Mouse (Mus musculus): Measurements from ENCODE around the gene Rhbdf1. TPM values are rescaled to one million over a fixed set of nuclear protein-coding genes. Genes with fewer than 3 reads are reported as not detected.
A peak's percentile ranks its signal among the peaks of the same experiment; 100 is the strongest.

The Rhbdf1 gene
- polyA plus RNA-seq, 1 experiment: 40.6 TPM

GRCm38 (mm10) chr11:32181246-32181645, 40.9 kb downstream of the Rhbdf1 start:
- Histone ChIP-seq H3K79me2 (ENCODE audit: control insufficient read depth, insufficient read depth) (no peaks in the 10 kb centered on the region), H3K27me3 (ENCODE audit: control insufficient read depth, insufficient read depth, insufficient read length) (peaks cover 30% of the 10 kb centered on the region), H3ac (ENCODE audit: control insufficient read depth, insufficient read length, low read depth) (no peak overlapping the region), H3K4me3 (ENCODE audit: insufficient read depth, poor library complexity, severe bottlenecking) (no peak overlapping the region), H3K79me3 (ENCODE audit: low read depth) (no peaks in the 10 kb centered on the region), H3K36me3 (ENCODE audit: control insufficient read depth, insufficient read depth) (no peaks in the 10 kb centered on the region)
- TF ChIP-seq USF1 (IDR thresholded peaks at IDR 0.05; ENCODE audit: low read depth) (no peak), MYOD1 (IDR thresholded peaks at IDR 0.05; ENCODE audit: control insufficient read depth, insufficient read length, low read depth) (no peak), MAX (IDR thresholded peaks at IDR 0.05) (no peak), FOSL1 (IDR thresholded peaks at IDR 0.05; ENCODE audit: insufficient read depth, low read length, poor library complexity, severe bottlenecking) (no peak), MYOG (IDR thresholded peaks at IDR 0.05; ENCODE audit: control insufficient read depth, extremely low read depth, insufficient read length) (no peak), CEBPB (IDR thresholded peaks at IDR 0.05; ENCODE audit: low read depth) (no peak), CTCF (IDR thresholded peaks at IDR 0.05; ENCODE audit: control insufficient read depth, insufficient read depth, insufficient read length) (no peak)

GRCm38 (mm10) chr11:32178506-32178905, 43.6 kb downstream of the Rhbdf1 start:
- TF ChIP-seq MYOD1 (IDR thresholded peaks at IDR 0.05; ENCODE audit: control insufficient read depth, insufficient read length, low read depth): no peak
- TF ChIP-seq USF1 (IDR thresholded peaks at IDR 0.05; ENCODE audit: low read depth): no peak
- TF ChIP-seq CTCF (IDR thresholded peaks at IDR 0.05; ENCODE audit: control insufficient read depth, insufficient read depth, insufficient read length): no peak
- no peak for TF ChIP-seq MAX (IDR thresholded peaks at IDR 0.05)
- no peak for TF ChIP-seq FOSL1 (IDR thresholded peaks at IDR 0.05; ENCODE audit: insufficient read depth, low read length, poor library complexity, severe bottlenecking)
- TF ChIP-seq CEBPB (IDR thresholded peaks at IDR 0.05; ENCODE audit: low read depth): no peak
- TF ChIP-seq MYOG (IDR thresholded peaks at IDR 0.05; ENCODE audit: control insufficient read depth, extremely low read depth, insufficient read length): no peak
- Histone ChIP-seq H3K79me2 (ENCODE audit: control insufficient read depth, insufficient read depth) (no peaks in the 10 kb centered on the region), H3K4me3 (ENCODE audit: insufficient read depth, poor library complexity, severe bottlenecking) (no peak overlapping the region)

GRCm38 (mm10) chr11:32166683-32167082, 55.4 kb downstream of the Rhbdf1 start:
- Histone ChIP-seq H3K79me3 (ENCODE audit: low read depth) (no peaks in the 10 kb centered on the region), H3ac (ENCODE audit: control insufficient read depth, insufficient read length, low read depth) (no peak overlapping the region), H3K27me3 (ENCODE audit: control insufficient read depth, insufficient read depth, insufficient read length) (peaks cover 30% of the 10 kb centered on the region), H3K36me3 (ENCODE audit: control insufficient read depth, insufficient read depth) (no peaks in the 10 kb centered on the region), H3K79me2 (ENCODE audit: control insufficient read depth, insufficient read depth) (no peaks in the 10 kb centered on the region), H3K4me3 (ENCODE audit: insufficient read depth, poor library complexity, severe bottlenecking) (no peak overlapping the region)
- no peak for TF ChIP-seq CEBPB (IDR thresholded peaks at IDR 0.05; ENCODE audit: low read depth)
- TF ChIP-seq USF1 (IDR thresholded peaks at IDR 0.05; ENCODE audit: low read depth): no peak
- no peak for TF ChIP-seq MYOG (IDR thresholded peaks at IDR 0.05; ENCODE audit: control insufficient read depth, extremely low read depth, insufficient read length)
- TF ChIP-seq MYOD1 (IDR thresholded peaks at IDR 0.05; ENCODE audit: control insufficient read depth, insufficient read length, low read depth): no peak

More at GRCm38 (mm10) chr11:32178506-32178905, 43.6 kb downstream of the Rhbdf1 start:
- no peak overlapping the region for H3ac ChIP-seq (ENCODE audit: control insufficient read depth, insufficient read length, low read depth)
- no peaks in the 10 kb centered on the region for H3K36me3 ChIP-seq (ENCODE audit: control insufficient read depth, insufficient read depth)
- H3K27me3 ChIP-seq (ENCODE audit: control insufficient read depth, insufficient read depth, insufficient read length): peaks cover 17% of the 10 kb centered on the region
- H3K79me3 ChIP-seq (ENCODE audit: low read depth): no peaks in the 10 kb centered on the region

- H3K79me3 ChIP-seq (ENCODE audit: low read depth): no peaks in the 10 kb centered on the region
- no peaks in the 10 kb centered on the region for H3K36me3 ChIP-seq (ENCODE audit: control insufficient read depth, insufficient read depth)
- no peak overlapping the region for H3K4me3 ChIP-seq (ENCODE audit: insufficient read depth, poor library complexity, severe bottlenecking)
- H3ac ChIP-seq (ENCODE audit: control insufficient read depth, insufficient read length, low read depth): no peak overlapping the region
- H3K79me2 ChIP-seq (ENCODE audit: control insufficient read depth, insufficient read depth): no peaks in the 10 kb centered on the region
- TF ChIP-seq CTCF (IDR thresholded peaks at IDR 0.05; ENCODE audit: control insufficient read depth, insufficient read depth, insufficient read length): peak; percentile 97
- no peak for TF ChIP-seq MYOD1 (IDR thresholded peaks at IDR 0.05; ENCODE audit: control insufficient read depth, insufficient read length, low read depth)
- peaks cover 34% of the 10 kb centered on the region for H3K27me3 ChIP-seq (ENCODE audit: control insufficient read depth, insufficient read depth, insufficient read length)
Observed at GRCm38 (mm10) chr11:32161922-32162804, 59.9 kb downstream of the Rhbdf1 start.

- Histone ChIP-seq H3ac (ENCODE audit: control insufficient read depth, insufficient read length, low read depth) (no peak overlapping the region), H3K4me3 (ENCODE audit: insufficient read depth, poor library complexity, severe bottlenecking) (no peak overlapping the region), H3K27me3 (ENCODE audit: control insufficient read depth, insufficient read depth, insufficient read length) (peaks cover 29% of the 10 kb centered on the region), H3K79me2 (ENCODE audit: control insufficient read depth, insufficient read depth) (no peaks in the 10 kb centered on the region), H3K79me3 (ENCODE audit: low read depth) (no peaks in the 10 kb centered on the region), H3K36me3 (ENCODE audit: control insufficient read depth, insufficient read depth) (no peaks in the 10 kb centered on the region)
- TF ChIP-seq CTCF (IDR thresholded peaks at IDR 0.05; ENCODE audit: control insufficient read depth, insufficient read depth, insufficient read length): no peak
- TF ChIP-seq FOSL1 (IDR thresholded peaks at IDR 0.05; ENCODE audit: insufficient read depth, low read length, poor library complexity, severe bottlenecking): no peak
- no peak for TF ChIP-seq MAX (IDR thresholded peaks at IDR 0.05)
- no peak for TF ChIP-seq MYOD1 (IDR thresholded peaks at IDR 0.05; ENCODE audit: control insufficient read depth, insufficient read length, low read depth)
- TF ChIP-seq USF1 (IDR thresholded peaks at IDR 0.05; ENCODE audit: low read depth): no peak
- no peak for TF ChIP-seq CEBPB (IDR thresholded peaks at IDR 0.05; ENCODE audit: low read depth)
- TF ChIP-seq MYOG (IDR thresholded peaks at IDR 0.05; ENCODE audit: control insufficient read depth, extremely low read depth, insufficient read length): no peak
Observed at GRCm38 (mm10) chr11:32161500-32161899, 60.6 kb downstream of the Rhbdf1 start.

- no peak overlapping the region for H3ac ChIP-seq (ENCODE audit: control insufficient read depth, insufficient read length, low read depth)
- no peak overlapping the region for H3K4me3 ChIP-seq (ENCODE audit: insufficient read depth, poor library complexity, severe bottlenecking)
- TF ChIP-seq MYOD1 (IDR thresholded peaks at IDR 0.05; ENCODE audit: control insufficient read depth, insufficient read length, low read depth): no peak
- TF ChIP-seq CEBPB (IDR thresholded peaks at IDR 0.05; ENCODE audit: low read depth): no peak
- TF ChIP-seq MYOG (IDR thresholded peaks at IDR 0.05; ENCODE audit: control insufficient read depth, extremely low read depth, insufficient read length): no peak
- TF ChIP-seq CTCF (IDR thresholded peaks at IDR 0.05; ENCODE audit: control insufficient read depth, insufficient read depth, insufficient read length): no peak
- no peak for TF ChIP-seq FOSL1 (IDR thresholded peaks at IDR 0.05; ENCODE audit: insufficient read depth, low read length, poor library complexity, severe bottlenecking)
- H3K36me3 ChIP-seq (ENCODE audit: control insufficient read depth, insufficient read depth): no peaks in the 10 kb centered on the region
- peaks cover 26% of the 10 kb centered on the region for H3K27me3 ChIP-seq (ENCODE audit: control insufficient read depth, insufficient read depth, insufficient read length)
- no peaks in the 10 kb centered on the region for H3K79me2 ChIP-seq (ENCODE audit: control insufficient read depth, insufficient read depth)
- H3K79me3 ChIP-seq (ENCODE audit: low read depth): no peaks in the 10 kb centered on the region
Observed at GRCm38 (mm10) chr11:32160341-32160740, 61.8 kb downstream of the Rhbdf1 start.
